Mouse (Mus musculus) spleen, adult 2 months (tissue): ENCODE results near the gene Nxpe2. TPM values are rescaled to one million over a fixed set of nuclear protein-coding genes. Genes with fewer than 3 reads are reported as not detected.

Experiments used
- DNase-seq, 2 experiments: peaks; one replicate each; pipeline versions ENCODE4 v3.0.0 to v3.0.0-alpha.2; 2012 to 2021; ENCODE audit warnings: low spot score in 2 of 2, low read depth in 1 of 2
- H3K27ac ChIP-seq: fragments of 200-500 bp; 2 replicates; pipeline ENCODE4 v1.5.1; 2012; ENCODE audit warnings: low read length, inconsistent platforms; ENCODE audit not compliant: insufficient read depth
- H3K27me3 ChIP-seq: fragments of 200-500 bp; 2 replicates; pipeline ENCODE4 v1.6.1; 2012; ENCODE audit warnings: mild to moderate bottlenecking, moderate library complexity, low read length, inconsistent platforms; ENCODE audit not compliant: control insufficient read depth, insufficient read depth
- H3K36me3 ChIP-seq: fragments of 200-500 bp; 2 replicates; pipeline ENCODE4 v1.6.1; 2012; ENCODE audit warnings: mild to moderate bottlenecking, low read length, inconsistent platforms; ENCODE audit not compliant: control insufficient read depth, insufficient read depth
- H3K4me1 ChIP-seq: fragments of 200-500 bp; 2 replicates; pipeline ENCODE4 v1.6.1; 2011; ENCODE audit warnings: inconsistent platforms; ENCODE audit not compliant: control insufficient read depth, insufficient read depth, insufficient read length
- H3K4me3 ChIP-seq: fragments of 200-500 bp; 2 replicates; pipeline ENCODE4 v1.5.1; 2011; ENCODE audit warnings: mild to moderate bottlenecking, inconsistent platforms; ENCODE audit not compliant: insufficient read depth, insufficient read length; ENCODE audit errors: extremely low read depth
- CTCF ChIP-seq: fragments of 200-500 bp; IDR thresholded peaks from 2 replicates; pipeline ENCODE4 v1.5.1; 2011; ENCODE audit warnings: mild to moderate bottlenecking, inconsistent platforms; ENCODE audit not compliant: insufficient read depth, insufficient read length, insufficient replicate concordance; ENCODE audit errors: extremely low read depth
- POLR2A ChIP-seq: fragments of 200-500 bp; IDR thresholded peaks from 2 replicates; pipeline ENCODE4 v1.6.1; 2011; ENCODE audit warnings: low read depth, low read length, inconsistent platforms
- WGBS: fragments of 180-500 bp; shearing (Covaris S2); methylation state at CpG from one replicate; pipeline ENCODE4 v1.1.7; 2018; 5-methylcytosine and 5-hydroxymethylcytosine counted together
- polyA plus RNA-seq: library from polyadenylated mRNA; depleted of rRNA; stranded (reverse); fragments of >200 nt; gene quantifications from 2 replicates; pipeline ENCODE4 v1.2.3, GENCODE M21; 2012

Gene Nxpe2
- polyA plus RNA-seq, 1 experiment: 17.9 TPM

DNA sequence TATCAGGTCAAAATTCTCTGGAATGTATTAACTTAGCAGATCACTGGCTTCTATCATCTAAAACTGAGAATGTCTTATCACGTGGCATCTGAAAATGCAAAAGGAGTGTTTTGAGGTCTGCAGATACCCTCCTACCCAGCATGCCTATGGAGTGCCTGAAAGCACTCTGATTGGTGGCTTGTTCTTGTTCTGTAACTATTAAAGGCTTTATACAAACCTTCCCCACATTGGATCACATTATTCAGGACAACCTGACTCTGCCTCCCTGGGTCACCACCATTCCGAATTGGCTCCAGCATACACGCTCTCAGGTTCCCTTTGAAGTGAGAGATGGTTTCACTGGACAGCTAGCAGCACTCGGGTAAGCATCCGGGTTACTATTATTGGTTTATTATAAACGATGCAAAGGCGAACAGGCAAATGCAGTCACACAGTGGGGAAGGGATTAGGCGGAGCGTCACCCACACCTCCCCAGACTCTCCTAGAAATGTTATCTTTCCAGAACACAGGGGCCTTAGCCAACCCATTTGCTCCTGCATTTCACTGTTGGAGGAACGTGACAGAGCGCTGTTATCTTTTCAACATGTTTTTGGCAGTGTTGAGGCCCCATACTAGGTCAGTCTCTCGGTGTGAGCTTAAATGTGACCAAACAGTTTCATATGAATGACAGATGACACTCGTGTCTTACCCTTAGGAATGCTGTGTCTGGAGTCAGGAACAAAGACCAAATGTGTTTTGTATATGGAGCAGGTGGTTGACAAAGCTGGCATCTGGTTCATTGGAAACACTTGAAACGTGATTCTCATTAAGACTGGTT, 8.8 kb upstream of the Nxpe2 start:
- no peaks in the 10 kb centered on the region for H3K36me3 ChIP-seq
- no peak for DNase-seq
- TF ChIP-seq CTCF (no peak), POLR2A (no peak)
- WGBS: 79% methylated on average over 14 of the region's 14 CpGs
- no peak overlapping the region for H3K4me3 ChIP-seq
- no peaks in the 10 kb centered on the region for H3K27me3 ChIP-seq
- peaks cover 2% of the 10 kb centered on the region; the same call in 1 of the 2 replicates for H3K4me1 ChIP-seq
- no peak overlapping the region; the same call in 1 of the 2 replicates for H3K27ac ChIP-seq

DNA sequence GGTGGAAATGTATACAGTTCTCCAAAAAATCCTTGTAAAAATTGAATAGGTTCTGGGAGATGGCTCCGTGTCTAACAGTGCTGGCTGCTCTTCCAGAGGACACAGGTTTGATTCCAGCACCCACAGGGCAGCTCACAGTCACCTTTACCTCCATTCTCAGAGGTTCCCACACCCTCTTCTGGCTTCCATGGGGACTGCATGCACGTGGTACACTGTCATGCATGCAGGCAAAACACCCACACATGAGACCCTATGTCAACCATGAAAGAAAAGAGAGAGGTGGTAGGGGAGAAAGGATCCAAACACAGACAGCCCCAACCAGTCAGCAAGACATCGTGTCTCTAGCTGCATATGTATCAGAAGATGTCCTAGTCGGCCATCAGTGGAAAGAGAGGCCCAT, 7.6 kb upstream of the Nxpe2 start:
- H3K4me3 ChIP-seq: no peak overlapping the region
- H3K4me1 ChIP-seq: peaks cover 2% of the 10 kb centered on the region; the same call in 1 of the 2 replicates
- WGBS: 89% methylated on average over 4 of the region's 4 CpGs
- no peak for TF ChIP-seq CTCF
- no peak for TF ChIP-seq POLR2A
- no peak overlapping the region for H3K27ac ChIP-seq
- H3K27me3 ChIP-seq: no peaks in the 10 kb centered on the region
- peak in 1 of 2 experiments; percentile 12 for DNase-seq
- no peaks in the 10 kb centered on the region for H3K36me3 ChIP-seq

DNA sequence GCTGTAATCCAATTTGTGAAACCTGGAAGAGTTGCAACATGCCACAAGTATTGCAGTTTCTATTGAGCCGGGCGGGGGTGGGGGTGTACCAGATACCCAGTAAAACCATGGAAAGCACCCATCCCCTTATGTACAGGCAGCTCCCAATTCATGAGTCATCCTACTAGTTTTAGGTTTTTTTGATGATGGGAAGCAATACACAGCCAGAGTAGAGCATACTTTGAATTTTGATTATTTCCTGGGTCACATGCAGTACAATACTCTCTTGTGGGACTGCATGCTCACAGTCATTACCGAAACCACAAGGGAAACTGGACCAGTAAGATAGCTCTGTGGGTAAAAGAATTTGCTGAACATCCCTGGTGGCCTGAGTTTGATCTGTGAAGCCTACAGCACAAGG, 3.8 kb upstream of the Nxpe2 start:
- TF ChIP-seq POLR2A (no peak), CTCF (no peak)
- WGBS: 53% methylated on average over 3 of the region's 3 CpGs
- no peak overlapping the region for H3K4me3 ChIP-seq
- no peaks in the 10 kb centered on the region for H3K27me3 ChIP-seq
- H3K36me3 ChIP-seq: no peaks in the 10 kb centered on the region
- no peak overlapping the region for H3K27ac ChIP-seq
- DNase-seq: no peak
- peaks cover 2% of the 10 kb centered on the region; the same call in 1 of the 2 replicates for H3K4me1 ChIP-seq

DNA sequence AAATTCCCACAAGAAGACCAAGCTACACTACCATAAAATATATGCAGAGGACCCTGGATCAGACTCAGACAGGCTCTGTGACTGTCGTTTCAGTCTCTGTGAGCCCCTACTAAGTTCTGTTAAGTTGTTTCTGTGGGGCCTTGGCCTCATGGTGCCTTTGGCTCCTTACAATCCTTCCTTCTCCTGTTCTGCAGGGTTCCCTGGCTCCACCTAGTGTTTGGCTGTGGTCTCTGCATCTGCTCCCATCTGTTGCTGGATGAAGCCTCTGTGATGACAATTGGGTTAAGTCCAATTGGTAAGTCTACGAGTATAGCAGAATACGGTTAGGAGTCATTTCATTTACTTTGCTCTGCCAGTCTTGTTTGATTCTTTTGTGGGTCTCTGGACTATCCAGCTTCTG, 1.5 kb upstream of the Nxpe2 start:
- peak; percentile 15 to 62 for DNase-seq
- Histone ChIP-seq H3K4me1 (peaks cover 2% of the 10 kb centered on the region; the same call in 1 of the 2 replicates), H3K27me3 (no peaks in the 10 kb centered on the region), H3K27ac (no peak overlapping the region), H3K36me3 (no peaks in the 10 kb centered on the region), H3K4me3 (no peak overlapping the region)
- 39% methylated on average over 3 of the region's 3 CpGs for WGBS
- TF ChIP-seq CTCF: peak; percentile 74; the same call in 1 of the 2 replicates
- no peak for TF ChIP-seq POLR2A

DNA sequence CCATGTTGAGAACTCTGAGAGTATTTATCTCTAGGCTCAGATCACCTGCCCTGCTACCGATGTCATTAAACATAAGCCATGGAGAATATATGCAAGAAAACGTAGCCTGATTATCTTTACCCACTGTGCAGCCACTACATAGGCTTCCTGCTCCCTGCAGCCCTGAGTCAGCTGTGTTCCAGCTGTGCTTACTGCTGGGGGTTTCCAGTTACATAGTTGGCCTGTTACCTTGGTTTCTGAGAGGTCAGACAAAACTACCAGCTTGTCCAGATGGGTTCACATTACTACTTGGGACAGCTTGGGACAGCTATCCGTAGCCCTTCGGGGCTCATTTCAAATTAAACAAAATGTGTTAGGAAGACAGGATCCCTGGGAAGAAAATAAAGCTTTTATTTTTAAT, 868 bp upstream of the Nxpe2 start:
- no peak overlapping the region for H3K4me3 ChIP-seq
- no peaks in the 10 kb centered on the region for H3K27me3 ChIP-seq
- no peaks in the 10 kb centered on the region for H3K36me3 ChIP-seq
- 64% methylated on average over 4 of the region's 4 CpGs for WGBS
- peaks cover 2% of the 10 kb centered on the region; the same call in 1 of the 2 replicates for H3K4me1 ChIP-seq
- H3K27ac ChIP-seq: no peak overlapping the region
- no peak for TF ChIP-seq POLR2A
- TF ChIP-seq CTCF: no peak
- no peak for DNase-seq

DNA sequence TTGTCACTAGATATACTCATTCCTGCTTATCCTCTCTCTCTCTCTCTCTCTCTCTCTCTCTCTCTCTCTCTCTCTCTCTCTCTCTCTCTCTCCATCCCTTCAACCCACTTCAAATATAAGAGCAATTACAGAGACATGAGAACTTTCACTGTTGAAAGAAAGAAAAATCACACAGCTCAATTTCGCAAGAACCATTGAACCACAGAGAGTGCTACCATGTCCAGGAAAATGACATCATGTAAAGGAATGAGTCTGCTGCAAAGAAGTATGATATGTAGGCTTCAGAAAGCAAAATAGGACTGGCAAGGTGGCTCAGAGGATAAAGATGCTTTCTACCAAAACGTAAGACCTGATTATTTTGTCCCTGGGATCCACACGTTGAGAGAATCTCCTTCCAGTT, 7.4 kb downstream of the Nxpe2 start:
- no peak for TF ChIP-seq CTCF
- no peak for TF ChIP-seq POLR2A
- no peaks in the 10 kb centered on the region for H3K4me1 ChIP-seq
- H3K4me3 ChIP-seq: no peak overlapping the region
- WGBS: 91% methylated on average over 3 of the region's 3 CpGs
- no peaks in the 10 kb centered on the region for H3K36me3 ChIP-seq
- no peak for DNase-seq
- no peaks in the 10 kb centered on the region for H3K27me3 ChIP-seq
- no peak overlapping the region for H3K27ac ChIP-seq

DNA sequence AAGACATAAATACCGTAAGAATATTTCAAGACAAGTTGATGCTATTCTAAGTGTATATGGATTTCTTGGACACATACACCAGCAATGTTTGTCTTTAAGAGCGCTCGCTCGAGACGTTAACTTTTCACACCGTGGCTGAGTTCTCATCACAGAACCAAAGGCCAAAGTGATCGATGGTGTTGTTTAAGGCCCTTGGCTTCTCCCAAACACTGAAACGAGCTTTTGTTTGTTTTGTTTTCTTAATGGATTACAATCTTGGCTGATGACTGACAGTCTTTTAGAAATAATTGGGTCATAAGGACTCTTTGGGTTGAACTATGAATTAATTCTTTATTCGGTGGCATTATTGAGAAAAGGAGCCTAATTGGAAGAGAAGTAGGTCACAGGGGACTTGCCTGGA, 7.8 kb downstream of the Nxpe2 start:
- DNase-seq: no peak
- WGBS: 94% methylated on average over 9 of the region's 9 CpGs
- no peak for TF ChIP-seq CTCF
- TF ChIP-seq POLR2A: no peak
- H3K4me3 ChIP-seq: no peak overlapping the region
- H3K27me3 ChIP-seq: no peaks in the 10 kb centered on the region
- H3K27ac ChIP-seq: no peak overlapping the region
- H3K4me1 ChIP-seq: no peaks in the 10 kb centered on the region
- no peaks in the 10 kb centered on the region for H3K36me3 ChIP-seq
